Mouse (Mus musculus) kidney, postnatal 10 days (tissue): Measurements from ENCODE around the gene Otulinl.

Source experiments
- DNase-seq: peaks from one replicate; pipeline ENCODE4 v3.0.0; 2021; ENCODE audit warnings: mixed read lengths

Otulinl gene

DNA sequence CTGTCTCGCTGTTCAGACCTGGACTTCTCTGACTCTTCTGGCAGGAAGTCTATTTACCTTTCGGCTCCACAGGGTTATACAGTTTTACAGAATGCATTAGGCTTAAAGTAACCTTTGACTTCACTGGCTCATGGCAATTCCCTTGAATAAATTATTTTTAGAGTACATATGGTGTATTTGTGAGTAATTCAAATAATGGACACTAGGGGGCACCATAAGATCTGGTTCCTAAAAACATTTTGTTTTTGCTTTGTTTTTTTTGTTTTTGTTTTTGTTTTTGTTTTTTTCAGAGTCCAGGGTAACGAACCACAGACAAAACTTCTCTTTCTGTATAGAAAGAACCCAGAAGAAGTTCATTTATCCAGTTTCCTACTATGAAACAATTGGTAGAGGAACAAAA is 33.7 kb downstream of the Otulinl start:
- DNase-seq: no peak

DNA sequence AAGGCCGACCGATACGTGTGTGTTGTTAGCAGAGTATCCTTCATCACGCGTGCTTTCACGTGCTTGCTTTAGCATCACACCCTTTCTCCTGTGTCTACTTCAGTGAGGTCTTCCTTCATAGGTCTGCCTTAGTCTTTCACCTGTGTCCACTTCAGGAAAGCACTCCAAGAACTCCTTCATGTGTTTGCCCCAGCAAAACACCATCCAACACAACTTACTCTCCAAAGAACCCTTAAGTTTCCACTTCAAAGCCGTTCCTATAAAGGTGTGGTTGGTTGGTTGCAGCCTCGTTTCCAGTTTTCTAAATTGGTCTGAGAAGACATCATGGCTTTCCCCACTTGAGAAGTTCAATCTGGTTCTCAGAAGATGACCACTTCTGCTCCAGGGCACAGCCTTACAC is 34.7 kb downstream of the Otulinl start:
- no peak for DNase-seq

DNA sequence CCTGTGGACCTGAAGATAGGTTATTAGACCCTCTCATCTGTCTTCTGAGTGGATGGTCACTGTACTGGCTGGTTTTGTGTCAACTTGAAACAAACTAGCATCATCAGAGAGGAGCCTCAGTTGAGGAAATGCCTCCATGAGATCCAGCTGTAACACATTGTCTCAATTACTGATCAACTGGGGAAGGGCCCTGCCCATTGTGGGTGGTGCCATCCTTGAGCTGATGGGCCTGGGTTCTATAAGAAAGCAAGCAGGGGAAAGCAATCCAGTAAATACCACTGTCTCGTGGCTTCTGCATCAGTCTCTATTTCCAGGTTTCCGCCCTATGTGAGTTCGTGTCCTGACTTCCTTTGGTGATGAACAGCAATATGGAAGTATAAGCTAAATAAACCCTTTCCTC is 36.1 kb downstream of the Otulinl start:
- no peak for DNase-seq

DNA sequence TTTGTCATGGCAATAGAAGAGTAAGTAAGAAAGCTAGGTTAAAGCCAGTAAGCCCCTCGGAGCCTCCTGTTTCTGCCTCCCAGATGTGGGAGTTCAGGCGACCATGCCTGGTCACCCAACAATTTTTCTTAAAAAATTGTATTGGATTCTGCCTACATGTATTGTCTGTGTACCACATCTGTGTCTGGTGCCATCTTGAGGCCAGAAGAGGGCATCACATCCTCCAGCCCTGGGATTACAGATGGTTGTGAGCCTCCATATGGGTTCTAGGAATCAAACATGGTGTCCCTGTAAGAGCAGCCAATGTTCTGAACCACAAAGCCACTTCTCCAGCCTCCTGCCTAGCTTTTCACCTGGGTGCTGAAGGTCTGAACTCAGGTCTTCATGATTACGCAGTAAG is 38.5 kb downstream of the Otulinl start:
- peak; percentile 54 for DNase-seq

DNA sequence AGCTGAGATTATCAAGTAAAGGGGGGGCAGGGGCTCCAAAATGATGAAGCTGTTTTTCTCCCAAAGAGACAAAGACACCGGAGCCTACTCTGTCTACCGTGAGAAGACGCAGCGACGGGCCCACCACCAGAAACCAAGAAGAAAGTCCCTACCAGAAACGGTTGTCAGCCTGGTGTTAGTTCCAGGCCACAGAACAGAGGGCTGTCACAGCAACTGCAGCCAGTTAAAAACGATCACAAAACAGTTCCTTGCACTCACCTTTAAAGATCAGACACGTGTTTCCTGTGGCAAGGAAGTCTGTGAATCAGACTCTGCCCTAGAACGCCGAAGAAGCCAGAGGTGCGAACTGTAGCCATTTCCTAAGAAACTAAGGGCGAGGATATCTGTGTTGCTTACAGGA is 40.2 kb downstream of the Otulinl start:
- no peak for DNase-seq

DNA sequence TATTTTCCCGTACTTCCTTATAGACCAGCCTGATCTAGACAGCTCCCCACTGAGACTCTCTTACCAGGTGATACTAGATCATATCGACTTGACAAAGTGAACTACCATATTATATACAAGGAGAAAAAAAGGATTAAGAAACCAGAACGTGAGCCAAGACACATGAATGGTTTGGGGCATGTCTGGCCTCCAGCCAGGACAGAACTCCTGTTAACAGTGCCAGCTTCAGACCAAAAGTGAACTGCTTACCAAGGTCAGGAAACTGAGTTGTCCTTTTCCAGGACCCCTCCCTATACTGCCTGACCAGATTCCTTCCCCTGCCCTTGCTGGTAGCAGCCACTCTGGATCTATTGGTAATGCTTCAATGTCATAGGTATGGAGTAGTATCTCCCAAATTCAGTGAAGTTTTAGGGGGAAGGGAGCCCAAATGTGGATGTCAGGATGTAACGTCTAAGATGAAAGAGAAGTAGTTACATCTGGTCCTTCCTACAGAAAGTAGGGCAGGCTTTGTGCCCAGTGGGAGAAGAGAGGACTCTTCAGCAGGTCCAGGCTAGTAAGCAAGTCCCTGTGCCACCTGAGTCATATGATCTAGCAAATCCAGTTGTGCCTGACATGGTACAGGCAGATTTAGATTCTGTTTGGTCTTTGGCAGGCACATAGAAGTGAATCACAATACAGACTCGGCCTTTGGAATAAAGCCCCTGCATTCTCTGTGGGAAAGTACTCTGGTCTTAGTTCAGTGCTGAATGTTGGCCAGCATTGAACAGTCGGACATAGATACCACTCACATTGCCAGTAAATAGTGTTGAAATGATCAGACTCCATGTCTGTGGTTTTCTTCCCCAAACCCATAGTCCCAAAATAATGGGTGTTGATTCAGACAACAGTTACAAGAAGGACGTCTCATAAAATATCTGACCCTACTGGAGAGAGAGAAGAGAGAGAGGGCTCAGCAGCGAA is 47.2 kb downstream of the Otulinl start:
- peak; percentile 34 for DNase-seq

DNA sequence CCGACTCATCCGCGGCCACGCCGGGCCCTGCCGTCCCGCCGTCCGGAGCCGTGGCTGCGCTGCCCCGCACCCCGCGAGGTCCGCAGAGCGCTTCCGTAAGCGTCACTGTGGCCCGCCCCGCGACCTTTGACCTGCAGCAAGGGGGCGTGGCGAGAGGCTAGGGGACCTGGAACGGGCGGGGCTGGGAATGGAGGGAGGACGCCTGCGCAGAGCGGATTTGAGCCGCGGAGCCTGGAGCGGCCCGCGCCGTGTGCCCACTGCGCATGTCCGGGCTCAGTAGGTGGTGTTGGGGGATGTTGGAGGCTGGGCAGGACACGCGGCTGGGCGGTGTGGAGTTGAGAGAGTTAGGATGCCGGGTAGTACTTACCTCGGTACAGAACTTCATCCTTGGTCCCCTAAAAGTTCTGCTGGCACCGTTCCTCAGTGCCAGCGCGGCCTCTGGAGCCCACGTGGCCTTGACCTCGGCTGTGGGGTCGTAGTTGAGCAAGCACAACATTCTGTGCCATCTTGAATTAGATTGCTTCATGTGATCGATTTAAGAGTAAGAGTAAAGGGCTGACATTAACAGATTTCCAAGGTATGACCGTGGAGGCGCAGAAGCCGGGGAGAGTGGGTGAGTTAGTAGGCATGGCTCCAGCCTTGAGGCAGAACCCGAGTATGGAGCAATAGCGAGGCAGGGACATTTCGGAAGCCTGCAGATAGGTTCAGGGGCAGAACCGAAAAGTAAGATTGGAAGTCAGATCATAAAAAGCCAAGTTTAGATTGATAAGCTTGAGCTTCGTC is 50.6 kb downstream of the Otulinl start, which contains the start of gene Otulin:
Gene Otulin (minus strand): TSS at position 93 of the 783 bp plus-strand sequence.
- DNase-seq: peak; percentile 100

DNA sequence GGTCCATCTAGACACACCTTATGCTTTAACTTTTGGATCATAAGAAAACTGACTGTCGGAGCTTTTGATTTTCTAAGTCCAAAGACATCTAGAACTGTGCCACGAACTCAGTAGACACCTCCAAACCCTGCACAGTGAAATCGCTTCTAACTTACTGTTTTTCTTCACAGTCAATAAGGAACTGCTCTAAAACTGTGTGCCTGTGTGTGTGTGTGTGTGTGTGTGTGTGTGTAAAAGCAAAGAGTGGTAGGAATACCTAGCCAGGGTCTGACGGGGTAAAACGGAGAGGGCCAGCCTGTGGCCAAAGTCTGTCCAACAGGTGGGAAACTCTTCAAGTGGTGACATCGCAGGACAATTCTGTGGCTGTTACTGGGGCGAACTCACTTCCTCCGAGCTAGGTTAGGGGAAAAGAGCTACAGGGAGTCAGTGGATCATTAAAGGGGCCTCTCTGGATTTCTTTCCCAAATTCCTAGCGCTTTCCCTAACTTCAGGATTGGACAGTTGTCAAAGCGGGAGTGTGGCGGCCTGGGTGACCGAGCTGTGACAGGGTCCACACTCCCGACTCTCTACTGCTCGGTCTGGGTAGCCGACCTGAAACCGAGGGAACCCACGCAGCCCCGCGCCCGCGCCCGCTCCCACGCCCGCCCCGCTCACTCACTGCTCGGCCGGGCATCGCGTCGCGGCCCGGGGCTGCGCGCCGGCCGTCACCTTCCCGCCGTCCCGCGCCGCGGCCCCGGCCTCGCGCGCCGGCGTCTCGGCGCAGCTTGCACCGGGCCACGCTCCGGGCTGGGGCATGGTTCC is 51.4 kb downstream of the Otulinl start:
- peak; percentile 55 for DNase-seq

DNA sequence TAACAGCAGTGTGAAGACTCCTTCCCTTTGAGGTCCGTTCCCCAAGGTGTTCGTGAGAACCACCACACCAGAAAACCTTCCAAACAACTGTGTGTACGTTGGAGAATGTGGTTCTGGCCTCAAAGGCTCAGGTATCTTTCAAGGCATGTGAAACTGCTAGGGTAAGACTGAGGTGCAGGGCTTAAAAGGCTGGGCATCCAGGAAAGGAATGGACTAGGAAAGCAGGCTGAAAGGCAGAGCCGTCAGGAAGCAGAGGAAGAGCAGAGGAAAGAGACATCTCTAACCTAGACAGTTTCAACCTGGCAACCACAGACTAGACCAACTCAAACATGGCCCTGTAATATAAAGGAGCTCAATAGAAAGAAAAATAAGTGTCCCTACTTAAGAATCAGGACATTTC is 52.3 kb downstream of the Otulinl start:
- no peak for DNase-seq

DNA sequence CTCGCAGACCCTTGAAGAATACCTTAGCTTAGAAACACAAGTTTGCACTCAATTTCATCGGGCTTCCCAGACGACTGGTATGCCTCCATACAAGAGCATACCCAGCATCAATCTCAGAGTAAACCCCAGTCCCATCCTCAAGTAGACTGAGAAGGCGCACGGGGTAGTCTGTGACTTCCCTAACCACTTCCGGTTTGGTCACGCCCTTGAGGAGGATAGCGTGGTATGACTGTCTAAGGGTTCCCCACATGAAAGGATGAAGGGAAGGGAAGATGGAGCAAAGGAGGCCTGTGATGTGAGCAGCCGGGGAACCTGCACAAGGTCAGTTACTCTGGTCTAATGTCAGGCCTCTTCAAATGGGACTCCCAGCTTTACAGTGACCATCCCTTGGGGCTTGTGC is 53.6 kb downstream of the Otulinl start:
- no peak for DNase-seq

DNA sequence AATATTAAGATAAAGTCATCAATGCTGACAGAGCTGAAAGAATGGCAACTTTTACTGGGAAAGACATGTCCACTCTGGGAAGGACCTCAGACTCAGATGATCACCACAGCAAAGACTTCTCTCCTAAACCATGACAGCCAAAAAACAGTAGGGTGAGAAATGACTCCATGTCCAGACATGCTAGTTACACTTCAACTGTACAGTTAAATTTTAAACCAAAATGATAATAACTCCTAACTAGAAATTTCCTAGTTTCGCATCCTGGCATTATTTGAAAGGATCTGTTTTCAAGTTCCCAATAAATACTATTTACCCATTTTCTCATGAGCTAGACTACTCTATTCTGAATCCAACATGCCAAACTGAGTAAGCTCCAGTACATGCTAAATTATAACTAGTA is 55.1 kb downstream of the Otulinl start:
- no peak for DNase-seq

DNA sequence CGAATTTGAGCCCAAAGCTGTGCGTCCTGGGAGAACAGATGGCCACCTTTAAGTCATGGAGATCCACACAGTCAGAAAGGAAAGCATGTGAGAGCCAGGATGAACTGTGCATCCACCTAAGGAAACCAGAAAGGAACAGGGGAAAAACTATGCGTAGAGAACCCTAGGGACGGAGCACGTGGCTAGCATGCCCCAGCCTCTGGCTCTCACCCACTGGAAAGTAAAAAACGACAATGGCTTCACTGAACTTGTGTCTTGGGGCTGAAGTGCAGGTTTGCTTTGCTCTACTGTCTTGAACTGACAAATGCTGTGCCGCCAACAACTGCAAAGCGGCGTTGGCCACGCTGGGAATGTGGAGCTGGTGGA is 55.5 kb downstream of the Otulinl start:
- no peak for DNase-seq

DNA sequence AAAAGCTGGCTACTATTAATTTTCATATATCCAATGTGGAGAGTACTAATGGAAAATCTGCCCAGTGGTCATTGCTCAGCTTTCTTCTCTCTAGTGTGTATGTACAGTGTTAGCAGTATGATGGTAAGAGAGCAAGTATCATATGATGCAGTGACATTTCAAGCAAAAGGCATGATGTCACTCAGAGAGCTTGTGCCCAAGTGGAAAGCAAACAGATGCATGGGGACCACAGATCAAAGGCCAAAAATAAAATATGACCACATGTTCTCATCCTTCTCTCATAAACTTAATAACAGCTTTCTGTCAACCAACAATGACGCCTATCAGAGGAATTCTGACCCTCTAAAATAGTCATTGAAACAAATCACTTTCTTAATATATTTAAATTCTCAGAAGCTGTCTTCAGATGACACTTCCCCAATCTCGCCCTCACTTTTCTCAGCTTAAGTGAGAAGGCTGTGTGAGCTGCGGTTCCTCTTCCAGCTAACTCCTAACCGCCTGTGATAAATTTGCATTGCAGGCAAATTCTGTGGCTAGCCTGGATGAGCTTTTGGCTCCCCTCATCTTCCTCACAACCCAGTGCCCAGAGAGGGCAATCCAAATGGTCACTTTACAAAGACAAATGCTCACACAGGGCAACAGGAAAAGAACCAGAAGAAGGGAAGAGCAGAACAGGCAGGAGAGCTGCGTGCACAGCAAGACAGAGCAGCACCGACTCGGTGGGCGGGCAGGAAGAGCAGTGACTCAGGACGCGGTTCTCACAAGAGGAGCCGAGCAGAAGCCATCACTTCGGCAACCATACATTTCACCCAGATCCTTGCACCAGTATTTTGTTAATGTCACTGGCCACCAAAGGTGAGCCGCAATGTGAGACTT is 56.1 kb downstream of the Otulinl start:
- no peak for DNase-seq

DNA sequence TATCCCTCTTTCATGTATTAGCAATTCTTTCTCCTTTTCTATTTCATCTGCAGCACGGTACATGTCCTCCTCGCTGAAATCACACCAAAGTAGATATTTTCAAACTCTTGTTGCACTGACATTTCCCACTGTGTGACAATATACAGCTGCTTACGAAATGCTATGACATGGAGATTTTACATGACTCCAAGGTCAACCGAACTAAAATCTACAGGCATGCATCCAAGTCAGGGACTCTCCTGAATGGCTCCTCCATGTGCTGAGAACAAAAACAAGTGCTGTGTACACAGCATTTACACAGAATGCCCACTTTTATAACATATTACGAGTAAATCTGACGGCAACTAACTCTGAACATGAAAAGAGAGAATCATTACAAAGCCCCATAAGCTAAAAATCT is 58.1 kb downstream of the Otulinl start:
- DNase-seq: no peak

DNA sequence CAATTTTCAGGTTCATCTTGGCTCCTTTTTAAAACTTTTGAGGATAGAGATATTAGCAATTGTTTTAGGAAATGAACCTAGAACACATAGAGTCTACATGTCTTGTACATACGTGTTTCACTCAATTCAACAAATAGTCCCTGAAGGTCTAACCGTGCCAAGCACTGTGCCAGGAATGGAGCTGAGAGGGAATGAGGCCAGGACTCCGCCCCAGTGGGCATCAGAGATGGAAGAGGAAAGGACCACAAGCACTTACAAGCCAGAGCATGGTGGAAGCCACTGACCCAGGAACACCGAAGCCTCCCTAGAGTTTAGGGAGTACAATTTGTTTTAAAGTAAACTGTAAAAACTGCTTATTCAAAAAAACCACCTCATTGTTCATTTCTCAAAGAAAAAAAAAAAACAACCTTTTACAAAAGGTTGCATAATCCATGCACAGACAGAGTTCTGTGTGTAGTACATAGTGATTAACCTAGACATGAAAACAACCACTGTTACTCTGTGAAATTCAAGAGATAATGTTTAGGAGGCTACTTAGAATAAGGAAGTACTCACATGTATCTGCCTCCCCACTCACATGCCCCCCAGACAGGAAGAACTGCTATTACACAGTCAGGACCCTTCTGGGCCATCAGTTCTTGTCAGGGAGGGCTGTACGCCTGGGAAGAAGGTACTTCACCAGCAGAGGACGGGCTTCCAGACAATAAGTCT is 60.7 kb downstream of the Otulinl start:
- no peak for DNase-seq

DNA sequence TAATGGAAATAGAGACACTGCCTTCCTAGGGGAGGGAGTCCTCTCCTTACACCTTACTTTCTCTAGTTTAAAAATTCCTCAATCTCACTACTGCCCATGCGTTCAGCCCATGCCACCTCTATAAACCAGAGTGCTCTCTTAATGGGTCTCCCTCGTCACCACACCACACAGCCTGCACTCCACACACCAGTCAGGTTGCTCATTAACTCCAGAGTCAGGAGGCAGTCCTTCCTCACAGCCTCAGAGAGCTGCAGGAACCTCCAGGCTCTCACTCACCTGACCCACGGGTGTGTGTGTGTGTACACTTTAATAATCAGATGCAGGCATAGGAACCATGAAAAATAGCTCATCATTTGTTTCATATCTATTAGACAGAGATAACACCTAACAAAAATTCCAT is 61.7 kb downstream of the Otulinl start:
- DNase-seq: peak; percentile 49

DNA sequence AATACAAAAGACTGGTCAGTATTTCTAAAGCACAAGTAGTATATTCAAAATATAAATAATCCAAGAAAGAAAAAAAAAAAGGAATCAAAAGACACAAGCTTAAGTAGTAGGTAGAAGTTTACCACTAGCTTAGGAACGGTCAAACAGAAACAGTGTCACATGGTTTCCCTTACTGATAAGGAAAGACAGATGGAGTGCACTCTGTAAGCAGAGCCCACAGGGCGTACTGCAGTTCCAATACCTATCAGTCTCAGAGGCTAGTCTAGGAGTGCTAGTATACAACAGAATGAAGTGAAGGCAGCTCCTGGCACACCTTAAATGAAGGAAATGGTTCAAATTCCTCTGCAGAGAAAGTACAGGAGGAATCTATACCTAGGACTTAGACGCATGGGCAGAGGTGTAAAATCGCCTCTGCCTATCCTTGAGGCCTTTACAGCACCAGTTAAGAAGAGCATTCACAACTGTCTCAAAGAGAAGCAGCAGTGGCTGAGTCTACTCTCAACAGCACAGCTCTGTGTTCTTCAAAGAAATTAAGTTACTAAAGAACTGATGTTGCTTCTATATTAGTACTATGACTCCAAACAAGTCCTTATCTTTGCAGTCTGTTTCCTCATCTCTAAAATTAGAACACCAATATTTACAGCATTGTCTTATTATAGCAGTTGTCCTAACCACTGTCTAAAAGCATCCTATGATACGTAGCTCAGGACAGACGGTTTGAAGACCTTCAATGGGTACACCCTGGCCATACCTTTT is 62.4 kb downstream of the Otulinl start:
- no peak for DNase-seq

DNA sequence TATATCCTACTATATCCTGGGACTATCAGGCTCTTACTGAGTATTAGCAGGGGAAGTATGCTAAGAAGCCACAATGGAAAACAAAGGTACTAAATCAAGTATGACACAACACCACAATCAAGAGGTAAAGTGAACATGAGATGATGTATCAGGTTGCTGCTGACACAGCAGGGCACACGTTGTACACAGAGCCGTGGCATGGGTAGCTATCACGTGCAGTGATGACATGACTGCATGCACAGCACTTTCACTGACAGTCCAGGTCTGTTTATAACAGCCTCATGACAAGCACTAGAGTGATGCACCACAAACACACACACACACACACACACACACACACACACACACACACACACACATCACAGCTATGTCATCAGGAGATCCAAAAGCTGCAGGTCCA is 64.2 kb downstream of the Otulinl start:
- DNase-seq: no peak

DNA sequence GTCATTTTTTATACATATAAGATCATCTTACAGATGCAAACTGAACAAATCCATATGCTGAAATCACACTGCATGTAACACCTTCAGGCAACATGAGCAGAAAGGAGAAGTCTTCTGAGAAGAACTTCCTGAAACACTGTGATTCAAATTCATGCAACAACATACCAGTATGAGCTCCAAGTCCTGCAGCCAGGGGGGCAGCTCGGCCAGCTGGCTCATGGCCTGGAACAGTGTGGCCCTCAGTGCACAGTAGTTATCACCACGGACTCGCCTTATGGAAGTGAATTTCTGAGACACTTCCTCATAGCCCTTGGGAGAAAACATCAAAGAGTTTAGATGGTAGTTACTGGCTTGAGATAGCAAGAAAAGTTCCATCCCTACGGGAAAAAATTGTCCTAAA is 65.2 kb downstream of the Otulinl start:
- DNase-seq: no peak

DNA sequence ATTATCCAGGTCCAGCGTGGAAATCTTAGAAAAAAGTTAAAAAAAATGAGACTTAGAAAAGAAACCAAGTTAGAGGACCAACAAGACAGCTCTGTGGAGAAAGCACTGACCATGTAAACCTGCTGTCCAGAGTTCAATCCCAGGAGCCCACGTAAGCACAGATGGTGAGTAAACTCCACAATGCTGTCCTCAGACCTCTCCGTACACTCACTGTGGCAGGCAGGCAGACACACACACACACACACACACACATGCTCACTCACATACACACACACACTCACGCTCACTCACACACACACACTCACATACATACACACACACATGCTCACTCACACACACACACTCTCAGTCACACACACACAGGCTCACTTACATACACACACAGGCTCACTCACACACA is 68.1 kb downstream of the Otulinl start:
- no peak for DNase-seq
